Mouse (Mus musculus) thymus, postnatal 25 days (tissue): ENCODE data around the gene Med1.
"Not testable (repeated sequence)": the region's sequence is repeated elsewhere in the genome, so short reads cannot be mapped to it uniquely, and the experiment has no call there.

Experiments used
- DNase-seq: peaks from one replicate; pipeline ENCODE4 v3.0.0; 2022

The Med1 gene

GRCm38 (mm10) chr11:98192901-98193805 is at the start of gene Med1:
Gene Med1, minus strand, starts transcription at chr11:98193293.
- peak; percentile 91 for DNase-seq

GRCm38 (mm10) chr11:98238995-98239394 is 45.9 kb upstream of the Med1 start:
- DNase-seq, result no peak

GRCm38 (mm10) chr11:98238416-98238815 is 45.3 kb upstream of the Med1 start:
- no peak for DNase-seq

GRCm38 (mm10) chr11:98226349-98226748 is 33.3 kb upstream of the Med1 start:
- DNase-seq, result no peak

- DNase-seq, result no peak
Measured at GRCm38 (mm10) chr11:98213311-98213710, 20.2 kb upstream of the Med1 start.

GRCm38 (mm10) chr11:98209661-98210060 is 16.6 kb upstream of the Med1 start:
- DNase-seq, result not testable (repeated sequence)

- not testable (repeated sequence) for DNase-seq
Measured at GRCm38 (mm10) chr11:98206281-98206680, 13.2 kb upstream of the Med1 start.

- DNase-seq, result no peak
Measured at GRCm38 (mm10) chr11:98205463-98205862, 12.4 kb upstream of the Med1 start.

GRCm38 (mm10) chr11:98203931-98204421 is 10.9 kb upstream of the Med1 start:
- DNase-seq, result peak; percentile 12

GRCm38 (mm10) chr11:98203351-98203911 is 10.3 kb upstream of the Med1 start:
- DNase-seq, result peak; percentile 8

- peak; percentile 95 for DNase-seq
Measured at GRCm38 (mm10) chr11:98202641-98203350, 9.7 kb upstream of the Med1 start, which contains the start of gene Cdk12. Gene Cdk12, plus strand, starts transcription at chr11:98203059.

GRCm38 (mm10) chr11:98201791-98202640 is 8.9 kb upstream of the Med1 start:
- peak; percentile 53 for DNase-seq

- no peak for DNase-seq
Measured at GRCm38 (mm10) chr11:98190820-98191219, 2.3 kb downstream of the Med1 start.

- DNase-seq, result no peak
Measured at GRCm38 (mm10) chr11:98187640-98188395, 5.3 kb downstream of the Med1 start.

GRCm38 (mm10) chr11:98182149-98182548 is 10.9 kb downstream of the Med1 start:
- DNase-seq, result not testable (repeated sequence)

GRCm38 (mm10) chr11:98168400-98168799 is 24.7 kb downstream of the Med1 start:
- DNase-seq, result no peak

- no peak for DNase-seq
Measured at GRCm38 (mm10) chr11:98155094-98155493, 38.0 kb downstream of the Med1 start.

- no peak for DNase-seq
Measured at GRCm38 (mm10) chr11:98150625-98151156, 42.4 kb downstream of the Med1 start.

GRCm38 (mm10) chr11:98149786-98150624 is 43.1 kb downstream of the Med1 start, which contains the start of gene Fbxl20:
Gene Fbxl20, minus strand, starts transcription at chr11:98150403.
- peak; percentile 86 for DNase-seq

- peak; percentile 93 for DNase-seq
Measured at GRCm38 (mm10) chr11:98149304-98149750, 43.8 kb downstream of the Med1 start.
